Mouse (Mus musculus) forebrain, embryonic 15.5 days (tissue): ENCODE measurements around the gene Fbxo34. TPM values are rescaled to one million over a fixed set of nuclear protein-coding genes. Genes with fewer than 3 reads are reported as not detected.
"Not testable (repeated sequence)": the region's sequence is repeated elsewhere in the genome, so short reads cannot be mapped to it uniquely, and the experiment has no call there.

Experiments used
- ATAC-seq: fragments of 200-750 bp; cut with Nextera tagmentation; replicated peaks from 2 replicates; pipeline ENCODE4 v1.8.0; 2017; ENCODE audit warnings: mild to moderate bottlenecking, moderate TSS enrichment, moderate library complexity
- H3K27ac ChIP-seq: fragments of 300-500 bp; sonication (generic); replicated peaks from 2 replicates; pipeline ENCODE4 v1.5.1; 2015; ENCODE audit warnings: mild to moderate bottlenecking, inconsistent platforms
- H3K27me3 ChIP-seq: fragments of 300-500 bp; sonication (generic); 2 replicates; pipeline ENCODE4 v1.6.1; 2015; ENCODE audit warnings: inconsistent platforms
- H3K36me3 ChIP-seq: fragments of 300-500 bp; sonication (generic); 2 replicates; pipeline ENCODE4 v1.6.1; 2015; ENCODE audit warnings: mild to moderate bottlenecking, inconsistent platforms
- H3K4me1 ChIP-seq: fragments of 300-500 bp; sonication (generic); 2 replicates; pipeline ENCODE4 v1.6.1; 2015; ENCODE audit warnings: inconsistent platforms
- H3K4me2 ChIP-seq: fragments of 300-500 bp; sonication (generic); replicated peaks from 2 replicates; pipeline ENCODE4 v1.6.1; 2015; ENCODE audit warnings: mild to moderate bottlenecking, inconsistent platforms
- H3K4me3 ChIP-seq: fragments of 300-500 bp; sonication (generic); 2 replicates; pipeline ENCODE4 v1.5.1; 2015; ENCODE audit warnings: mild to moderate bottlenecking, inconsistent platforms
- H3K9ac ChIP-seq: fragments of 300-500 bp; sonication (generic); replicated peaks from 2 replicates; pipeline ENCODE4 v1.6.1; 2015; ENCODE audit warnings: mild to moderate bottlenecking, inconsistent platforms
- H3K9me3 ChIP-seq: fragments of 300-500 bp; sonication (generic); 2 replicates; pipeline ENCODE4 v1.6.1; 2016; ENCODE audit warnings: inconsistent platforms
- WGBS: fragments of 180-500 bp; shearing (Covaris S2); methylation state at CpG from one replicate; pipeline ENCODE4 v1.1.7; 2015; ENCODE audit warnings: mixed read lengths; 5-methylcytosine and 5-hydroxymethylcytosine counted together
- polyA plus RNA-seq: library from polyadenylated mRNA; unstranded; fragments of >200 nt; fragmentation: Nextera tagmentation; extraction: Ambion mirVana; gene quantifications from 2 replicates; pipeline ENCODE4 v1.2.1, GENCODE M21; 2015

Fbxo34 gene
- polyA plus RNA-seq, 1 experiment from 2014 or later = 22.5 TPM

GRCm38 (mm10) chr14:47525861-47526260, 75.6 kb downstream of the Fbxo34 start:
- 72% methylated on average over 5 of the region's 5 CpGs for WGBS
- no peak overlapping the region for H3K9ac ChIP-seq
- ATAC-seq = no peak

DNA sequence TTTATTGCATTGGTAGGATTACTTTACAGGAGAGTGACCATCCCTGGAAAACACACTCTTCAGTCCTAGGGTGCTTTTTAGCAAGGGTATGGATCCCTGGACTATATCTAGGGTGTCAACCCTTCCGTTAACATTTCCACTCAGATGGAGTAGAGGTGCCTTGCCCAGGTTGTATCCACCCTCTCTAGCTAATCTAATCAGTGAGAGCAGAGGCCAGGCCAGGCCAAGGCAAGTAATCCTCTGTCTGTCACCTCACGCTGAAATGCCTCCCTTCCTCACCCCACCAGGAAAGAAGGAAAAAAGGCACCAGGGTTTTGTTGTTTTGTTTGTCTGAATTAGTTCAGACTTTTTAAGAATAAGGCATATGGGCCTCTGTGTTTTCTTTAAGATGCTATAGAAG, 77.6 kb downstream of the Fbxo34 start:
- H3K27ac ChIP-seq = no peak overlapping the region
- no peak overlapping the region for H3K9ac ChIP-seq
- 84% methylated on average over 2 of the region's 2 CpGs for WGBS
- H3K4me2 ChIP-seq = no peak overlapping the region
- no peaks in the 10 kb centered on the region for H3K27me3 ChIP-seq
- no peak for ATAC-seq
- H3K36me3 ChIP-seq = 0 out of 2 replicates have a peak, but pooled peaks cover 3% of the 10 kb centered on the region
- no peaks in the 10 kb centered on the region for H3K9me3 ChIP-seq
- H3K4me3 ChIP-seq = no peak overlapping the region
- H3K4me1 ChIP-seq = no peaks in the 10 kb centered on the region

More at GRCm38 (mm10) chr14:47525861-47526260, 75.6 kb downstream of the Fbxo34 start:
- Histone ChIP-seq H3K27ac (no peak overlapping the region), H3K27me3 (no peaks in the 10 kb centered on the region), H3K9me3 (no peaks in the 10 kb centered on the region), H3K4me3 (no peak overlapping the region), H3K36me3 (no peaks in the 10 kb centered on the region), H3K4me1 (no peaks in the 10 kb centered on the region), H3K4me2 (no peak overlapping the region)

DNA sequence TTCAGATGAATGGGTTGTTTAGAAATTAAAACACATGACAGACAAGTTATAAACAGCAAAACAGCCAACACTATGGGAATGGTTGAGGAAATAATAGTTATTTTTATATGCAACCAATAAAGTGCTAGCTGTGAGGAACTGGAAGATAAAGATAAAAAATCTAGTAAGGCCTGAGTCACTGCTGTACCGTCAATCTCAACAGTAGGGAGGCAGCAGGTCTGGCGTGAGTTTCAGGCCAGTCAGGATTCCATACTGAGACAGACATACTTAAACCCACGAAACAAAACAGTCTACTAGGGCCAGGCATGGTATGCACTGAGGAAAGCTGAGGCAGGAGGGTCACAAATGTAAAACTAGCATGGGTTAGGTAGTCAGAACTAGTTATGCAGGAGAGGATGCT, 78.1 kb downstream of the Fbxo34 start:
- Histone ChIP-seq H3K36me3 (0 out of 2 replicates have a peak, but pooled peaks cover 3% of the 10 kb centered on the region), H3K4me2 (no peak overlapping the region), H3K9me3 (no peaks in the 10 kb centered on the region), H3K4me1 (no peaks in the 10 kb centered on the region), H3K27ac (no peak overlapping the region), H3K27me3 (no peaks in the 10 kb centered on the region), H3K4me3 (no peak overlapping the region), H3K9ac (no peak overlapping the region)
- WGBS = 91% methylated on average over 3 of the region's 3 CpGs
- no peak for ATAC-seq

DNA sequence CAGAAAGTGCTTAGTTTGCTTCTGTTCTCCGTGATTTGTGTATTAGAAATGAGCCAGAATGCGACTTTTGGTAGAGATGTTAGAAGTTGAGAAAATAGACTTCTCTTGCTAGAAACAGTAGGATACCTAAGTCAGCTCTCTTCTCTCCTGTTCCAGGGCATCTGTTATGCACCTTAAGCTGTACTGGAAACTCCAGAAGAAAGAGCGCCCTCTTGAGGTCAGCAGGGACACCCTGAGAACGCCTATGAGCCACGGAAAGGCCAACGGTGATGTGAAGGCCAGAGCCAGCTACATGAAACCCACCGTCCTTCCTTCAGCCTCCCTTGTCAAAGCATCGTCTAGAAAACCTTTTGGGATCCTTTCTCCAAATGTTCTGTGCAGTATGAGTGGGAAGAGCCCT, 78.8 kb downstream of the Fbxo34 start:
- H3K4me1 ChIP-seq = peaks cover 5% of the 10 kb centered on the region; the same call in 1 of the 2 replicates
- H3K4me2 ChIP-seq = no peak overlapping the region
- H3K9ac ChIP-seq = no peak overlapping the region
- 0 out of 2 replicates have a peak, but pooled peaks cover 3% of the 10 kb centered on the region for H3K36me3 ChIP-seq
- no peak overlapping the region for H3K27ac ChIP-seq
- H3K9me3 ChIP-seq = no peaks in the 10 kb centered on the region
- no peaks in the 10 kb centered on the region for H3K27me3 ChIP-seq
- WGBS = 34% methylated on average over 8 of the region's 8 CpGs
- ATAC-seq = no peak
- H3K4me3 ChIP-seq = no peak overlapping the region

DNA sequence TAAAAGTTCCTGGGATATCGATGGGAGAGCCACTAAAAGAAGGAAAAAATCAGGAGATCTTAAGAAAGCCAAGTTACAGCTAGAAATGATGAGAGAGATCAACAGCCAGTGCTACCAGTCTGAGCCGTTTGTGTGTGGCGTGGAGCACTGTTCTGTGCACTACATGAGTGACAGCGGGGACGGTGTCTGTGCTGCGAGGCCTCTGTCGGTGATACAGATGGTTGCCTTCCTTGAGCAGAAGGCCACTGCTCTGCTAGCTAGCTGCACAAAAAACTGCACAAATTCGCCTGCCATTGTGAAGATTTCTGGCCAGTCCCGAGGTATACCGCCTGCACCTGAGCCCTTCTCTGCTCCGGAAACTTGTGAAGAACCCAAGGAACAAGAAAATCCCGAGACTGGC, 79.4 kb downstream of the Fbxo34 start:
- not testable (repeated sequence) for H3K9me3 ChIP-seq, H3K4me1 ChIP-seq, ATAC-seq, H3K9ac ChIP-seq, H3K4me3 ChIP-seq, H3K36me3 ChIP-seq, H3K4me2 ChIP-seq, H3K27me3 ChIP-seq, H3K27ac ChIP-seq
- 89% methylated on average over 12 of the region's 12 CpGs for WGBS

DNA sequence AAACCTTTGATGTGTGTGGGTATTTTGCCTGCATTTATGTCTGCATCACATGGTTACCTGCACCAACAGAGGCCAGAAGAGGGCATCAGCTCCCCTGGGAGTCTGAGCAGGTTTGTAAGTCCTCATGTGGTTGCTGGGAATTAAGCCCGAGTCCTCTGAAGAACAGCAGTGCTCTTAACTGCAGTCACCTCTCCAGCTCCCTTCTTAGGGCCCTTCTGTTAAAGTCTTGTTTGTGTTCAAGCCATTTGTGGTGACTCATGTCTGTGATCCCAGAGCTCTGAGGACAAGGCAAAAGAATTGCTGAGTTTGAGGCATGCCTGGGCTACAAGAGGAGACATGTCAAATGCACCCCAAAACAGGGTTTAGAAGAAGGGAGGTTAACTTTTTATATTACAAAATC, 82.3 kb downstream of the Fbxo34 start:
- H3K9me3 ChIP-seq = no peaks in the 10 kb centered on the region
- no peak overlapping the region for H3K27ac ChIP-seq
- no peak for ATAC-seq
- H3K4me3 ChIP-seq = no peak overlapping the region
- H3K9ac ChIP-seq = no peak overlapping the region
- no peaks in the 10 kb centered on the region for H3K27me3 ChIP-seq
- 80% methylated on average over 1 of the region's 1 CpGs for WGBS
- H3K4me1 ChIP-seq = peaks cover 5% of the 10 kb centered on the region; the same call in 1 of the 2 replicates
- H3K4me2 ChIP-seq = no peak overlapping the region
- 0 out of 2 replicates have a peak, but pooled peaks cover 3% of the 10 kb centered on the region for H3K36me3 ChIP-seq

GRCm38 (mm10) chr14:47533365-47534175, 83.3 kb downstream of the Fbxo34 start:
- H3K27ac ChIP-seq = no peak overlapping the region
- H3K36me3 ChIP-seq = 0 out of 2 replicates have a peak, but pooled peaks cover 3% of the 10 kb centered on the region
- no peaks in the 10 kb centered on the region for H3K27me3 ChIP-seq
- WGBS = 45% methylated on average over 11 of the region's 11 CpGs
- H3K4me3 ChIP-seq = no peak overlapping the region
- peak; percentile 49 for ATAC-seq
- no peaks in the 10 kb centered on the region for H3K9me3 ChIP-seq
- H3K9ac ChIP-seq = no peak overlapping the region
- no peak overlapping the region for H3K4me2 ChIP-seq
- H3K4me1 ChIP-seq = peaks cover 5% of the 10 kb centered on the region; the same call in 1 of the 2 replicates

DNA sequence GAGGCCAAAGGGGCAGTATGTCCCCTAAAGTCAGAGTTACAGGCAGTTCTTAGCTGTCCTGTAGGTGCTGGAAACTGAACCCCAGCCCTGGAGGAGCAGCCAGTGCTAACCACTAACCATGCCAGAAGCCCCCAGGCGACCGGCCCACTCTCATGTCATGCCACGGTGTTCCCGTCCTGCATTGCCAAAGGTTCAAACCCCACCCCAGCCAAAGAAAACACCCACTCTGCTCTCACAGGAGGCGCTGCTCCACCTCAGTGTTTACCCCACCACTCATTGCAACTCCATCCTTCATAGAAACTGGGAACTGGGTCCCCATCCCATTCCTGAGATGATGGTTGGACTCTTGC, 83.9 kb downstream of the Fbxo34 start:
- peaks cover 5% of the 10 kb centered on the region; the same call in 1 of the 2 replicates for H3K4me1 ChIP-seq
- H3K27me3 ChIP-seq = no peaks in the 10 kb centered on the region
- ATAC-seq = peak; percentile 27; the same call in 1 of the 2 replicates
- 0 out of 2 replicates have a peak, but pooled peaks cover 3% of the 10 kb centered on the region for H3K36me3 ChIP-seq
- 85% methylated on average over 5 of the region's 5 CpGs for WGBS
- no peak overlapping the region for H3K27ac ChIP-seq
- H3K4me3 ChIP-seq = no peak overlapping the region
- H3K9ac ChIP-seq = no peak overlapping the region
- H3K4me2 ChIP-seq = no peak overlapping the region
- no peaks in the 10 kb centered on the region for H3K9me3 ChIP-seq

- WGBS = 90% methylated on average over 1 of the region's 1 CpGs
Observed at GRCm38 (mm10) chr14:47535096-47535495, 84.9 kb downstream of the Fbxo34 start.

DNA sequence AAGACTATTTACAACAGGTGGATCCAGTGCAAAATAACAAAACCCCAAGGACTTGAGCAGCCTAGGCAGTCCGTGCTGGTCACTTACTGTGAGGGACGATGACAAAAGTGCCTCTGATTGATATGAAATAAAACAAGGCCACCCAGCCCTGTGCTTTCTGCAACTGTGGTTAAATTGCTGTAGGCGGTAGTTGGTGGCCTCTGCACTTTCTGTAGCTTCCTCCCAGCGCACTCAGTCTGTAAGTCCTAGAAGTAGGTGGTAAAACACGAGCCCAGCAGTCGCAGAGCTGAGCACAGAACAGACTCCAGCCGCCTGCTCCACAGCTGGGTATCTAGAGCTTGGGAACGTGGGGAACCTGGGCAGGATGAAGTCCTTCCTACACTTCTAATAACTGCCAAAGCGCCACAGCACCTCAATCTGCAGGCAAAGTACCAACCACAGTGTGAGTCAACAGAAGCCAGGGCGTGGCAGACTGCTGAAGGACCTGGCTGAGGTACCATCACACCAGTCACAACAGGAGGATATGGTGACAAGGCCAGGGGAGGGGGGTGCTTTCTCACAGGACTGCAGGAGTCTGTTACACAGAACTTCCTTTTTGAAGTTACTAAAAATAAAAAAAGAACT, 91.2 kb downstream of the Fbxo34 start:
- H3K4me1 ChIP-seq = no peaks in the 10 kb centered on the region
- WGBS = 93% methylated on average over 10 of the region's 10 CpGs
- H3K36me3 ChIP-seq = peaks cover 63% of the 10 kb centered on the region
- H3K27ac ChIP-seq = no peak overlapping the region
- H3K27me3 ChIP-seq = no peaks in the 10 kb centered on the region
- no peak overlapping the region for H3K4me2 ChIP-seq
- no peak for ATAC-seq
- H3K4me3 ChIP-seq = no peak overlapping the region
- no peak overlapping the region for H3K9ac ChIP-seq
- no peaks in the 10 kb centered on the region for H3K9me3 ChIP-seq

More at GRCm38 (mm10) chr14:47535096-47535495, 84.9 kb downstream of the Fbxo34 start:
- Histone ChIP-seq H3K9me3 (no peaks in the 10 kb centered on the region), H3K27ac (no peak overlapping the region), H3K27me3 (no peaks in the 10 kb centered on the region), H3K4me1 (peaks cover 5% of the 10 kb centered on the region; the same call in 1 of the 2 replicates), H3K36me3 (peaks cover 8% of the 10 kb centered on the region; the same call in 1 of the 2 replicates), H3K4me2 (no peak overlapping the region), H3K9ac (no peak overlapping the region), H3K4me3 (no peak overlapping the region)
- ATAC-seq = no peak

DNA sequence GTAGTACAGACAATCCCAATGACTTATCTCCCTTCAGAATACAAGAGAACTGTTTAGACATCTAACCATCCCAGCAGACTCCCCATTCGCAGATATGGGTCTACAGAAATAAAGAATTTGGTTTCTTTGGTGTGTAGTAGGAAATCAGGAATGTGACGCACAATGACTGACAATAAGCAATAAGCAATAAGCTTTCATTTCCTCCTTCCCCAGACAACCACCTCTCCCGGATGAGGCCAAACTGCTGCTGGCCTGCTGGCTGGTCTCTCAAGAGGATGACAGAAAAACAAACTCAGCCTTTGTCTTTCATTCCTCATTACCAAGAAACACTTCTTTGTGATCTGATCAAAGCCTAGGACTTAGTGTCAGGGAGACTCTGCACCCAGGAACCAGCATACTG, 92.1 kb downstream of the Fbxo34 start:
- no peak overlapping the region for H3K27ac ChIP-seq
- 92% methylated on average over 3 of the region's 3 CpGs for WGBS
- H3K4me3 ChIP-seq = no peak overlapping the region
- ATAC-seq = no peak
- no peaks in the 10 kb centered on the region for H3K4me1 ChIP-seq
- H3K36me3 ChIP-seq = peaks cover 71% of the 10 kb centered on the region
- no peak overlapping the region for H3K4me2 ChIP-seq
- no peaks in the 10 kb centered on the region for H3K9me3 ChIP-seq
- no peak overlapping the region for H3K9ac ChIP-seq
- H3K27me3 ChIP-seq = no peaks in the 10 kb centered on the region

DNA sequence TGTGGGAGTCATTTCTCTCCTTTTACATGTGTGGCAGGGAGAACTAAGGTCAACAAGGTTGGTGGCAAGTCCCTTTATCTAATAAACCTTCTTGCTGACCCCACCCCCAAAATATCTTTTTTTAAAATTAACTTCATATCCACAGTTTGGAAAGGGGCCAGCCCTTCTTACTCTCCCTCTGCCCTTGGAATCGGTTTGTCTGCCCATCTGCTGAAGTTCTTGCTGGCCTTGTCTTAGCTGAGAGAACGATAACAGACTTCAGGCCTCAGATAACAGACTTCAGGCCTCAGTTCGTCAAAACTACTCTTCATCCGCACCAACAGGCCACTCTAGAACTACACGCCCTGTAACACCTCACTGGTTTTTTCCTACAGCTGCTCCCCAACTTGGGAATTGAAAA, 94.1 kb downstream of the Fbxo34 start:
- Histone ChIP-seq H3K9ac (no peak overlapping the region), H3K4me2 (no peak overlapping the region), H3K9me3 (no peaks in the 10 kb centered on the region), H3K27ac (no peak overlapping the region), H3K27me3 (no peaks in the 10 kb centered on the region), H3K4me1 (no peaks in the 10 kb centered on the region), H3K4me3 (no peak overlapping the region), H3K36me3 (peaks cover 86% of the 10 kb centered on the region)
- 93% methylated on average over 5 of the region's 5 CpGs for WGBS
- no peak for ATAC-seq
